Mouse (Mus musculus): ENCODE data around the gene Arhgap9. TPM values are rescaled to one million over a fixed set of nuclear protein-coding genes. Genes with fewer than 3 reads are reported as not detected.

Arhgap9 gene
- polyA plus RNA-seq, 1 experiment from 2014 or later, result 2.0 TPM

DNA sequence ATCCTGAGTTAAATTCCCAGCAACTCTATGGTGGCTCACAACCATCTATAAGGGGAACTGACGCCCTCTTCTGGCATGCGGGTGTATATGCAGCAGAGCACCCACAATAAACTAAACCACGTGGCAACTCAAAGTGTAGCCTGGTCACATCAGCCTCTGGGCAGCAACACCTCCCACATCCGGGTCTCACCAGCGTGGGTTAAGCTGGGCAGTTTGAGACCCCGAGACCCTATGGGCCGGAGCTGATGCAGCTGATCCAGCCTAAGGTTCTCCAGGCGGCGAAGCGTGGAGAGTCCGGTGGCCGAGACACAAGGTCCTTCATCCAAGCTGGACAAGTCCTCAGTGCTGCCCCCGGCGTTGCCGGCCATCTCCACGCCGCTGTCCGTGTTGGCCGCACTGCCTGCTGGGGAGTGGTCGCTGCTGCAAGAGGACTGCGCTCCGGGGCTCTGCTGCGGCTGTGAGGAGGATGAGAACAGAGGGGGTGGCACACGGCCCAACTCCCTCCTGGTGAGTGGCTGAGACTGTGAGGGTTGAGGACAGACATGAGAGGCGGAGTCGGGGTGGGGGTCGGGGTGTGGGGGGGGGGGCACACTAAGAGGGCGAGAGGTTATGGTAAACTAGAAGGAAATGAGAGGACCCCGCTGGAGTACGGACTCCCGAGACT, 10.6 kb downstream of the Arhgap9 start:
- Histone ChIP-seq H3K4me1 (peaks cover 17% of the 10 kb centered on the region), H3K27ac (replicated peaks) (0 out of 2 replicates have a peak overlapping the region, but pooled peaks have one; percentile 65), H3K27me3 (replicated peaks; ENCODE audit: low read depth, poor library complexity, severe bottlenecking) (peaks cover 46% of the 10 kb centered on the region), H3K4me3 (peak overlapping the region; percentile 47), H3K36me3 (replicated peaks) (peaks cover 77% of the 10 kb centered on the region), H3K9me3 (no peaks in the 10 kb centered on the region)
- peak; percentile 49 for DNase-seq (ENCODE audit: low spot score)
- 29% methylated on average over 31 of the region's 31 CpGs for WGBS

GRCm38 (mm10) chr10:127333152-127333551, 11.4 kb downstream of the Arhgap9 start:
- no peak overlapping the region for H3K27ac ChIP-seq (replicated peaks)
- WGBS, result 67% methylated on average over 5 of the region's 5 CpGs
- peaks cover 85% of the 10 kb centered on the region for H3K36me3 ChIP-seq (replicated peaks)
- peaks cover 45% of the 10 kb centered on the region for H3K27me3 ChIP-seq (replicated peaks; ENCODE audit: low read depth, poor library complexity, severe bottlenecking)
- no peak for DNase-seq (ENCODE audit: low spot score)
- no peak overlapping the region for H3K4me3 ChIP-seq
- peaks cover 16% of the 10 kb centered on the region for H3K4me1 ChIP-seq
- no peaks in the 10 kb centered on the region for H3K9me3 ChIP-seq

- Histone ChIP-seq H3K27me3 (replicated peaks; ENCODE audit: low read depth, poor library complexity, severe bottlenecking) (peaks cover 25% of the 10 kb centered on the region), H3K27ac (replicated peaks) (no peak overlapping the region), H3K9me3 (no peaks in the 10 kb centered on the region), H3K4me1 (peaks cover 33% of the 10 kb centered on the region), H3K4me3 (no peak overlapping the region), H3K36me3 (replicated peaks) (peaks cover 80% of the 10 kb centered on the region)
- WGBS, result 72% methylated on average over 1 of the region's 1 CpGs
- no peak for DNase-seq (ENCODE audit: low spot score)
Measured at GRCm38 (mm10) chr10:127335271-127335670, 13.5 kb downstream of the Arhgap9 start.

- peaks cover 45% of the 10 kb centered on the region for H3K4me1 ChIP-seq
- no peak overlapping the region for H3K4me3 ChIP-seq
- peaks cover 64% of the 10 kb centered on the region for H3K36me3 ChIP-seq (replicated peaks)
- 71% methylated on average over 5 of the region's 5 CpGs for WGBS
- H3K27ac ChIP-seq (replicated peaks), result no peak overlapping the region
- no peaks in the 10 kb centered on the region for H3K9me3 ChIP-seq
- peaks cover 23% of the 10 kb centered on the region for H3K27me3 ChIP-seq (replicated peaks; ENCODE audit: low read depth, poor library complexity, severe bottlenecking)
- DNase-seq (ENCODE audit: low spot score), result no peak
Measured at GRCm38 (mm10) chr10:127336952-127337351, 15.2 kb downstream of the Arhgap9 start.

DNA sequence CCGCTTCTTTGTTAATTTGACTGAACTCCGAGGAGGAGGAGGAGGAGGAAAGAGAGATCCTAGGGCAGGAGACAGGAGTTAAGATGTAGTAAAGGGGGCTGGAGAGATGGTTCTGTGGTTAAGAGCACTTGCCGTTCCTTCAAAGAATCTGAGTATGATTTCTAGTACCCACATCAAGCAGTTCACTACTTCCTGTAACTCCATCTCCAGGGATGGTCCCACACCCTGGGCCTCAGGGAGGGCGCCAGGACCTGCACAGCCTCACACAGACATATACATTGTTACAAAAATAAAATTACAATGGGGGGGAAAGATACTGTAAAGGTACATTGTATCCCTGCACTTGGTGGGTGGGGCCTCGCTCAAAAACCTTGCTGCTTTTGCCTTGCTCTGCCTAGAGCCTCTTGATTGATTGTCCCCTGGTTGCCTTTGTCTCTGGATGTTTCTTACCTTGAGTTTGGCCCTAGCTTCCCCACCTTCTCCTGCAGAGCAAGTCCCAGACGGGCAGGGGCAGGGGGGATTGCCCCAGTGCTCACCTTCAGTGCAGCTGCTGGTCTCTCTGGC, 15.9 kb downstream of the Arhgap9 start:
- H3K4me1 ChIP-seq, result peaks cover 46% of the 10 kb centered on the region
- no peaks in the 10 kb centered on the region for H3K9me3 ChIP-seq
- WGBS, result 85% methylated on average over 6 of the region's 6 CpGs
- no peak overlapping the region for H3K27ac ChIP-seq (replicated peaks)
- DNase-seq (ENCODE audit: low spot score), result no peak
- peaks cover 57% of the 10 kb centered on the region for H3K36me3 ChIP-seq (replicated peaks)
- H3K4me3 ChIP-seq, result no peak overlapping the region
- H3K27me3 ChIP-seq (replicated peaks; ENCODE audit: low read depth, poor library complexity, severe bottlenecking), result peaks cover 23% of the 10 kb centered on the region

DNA sequence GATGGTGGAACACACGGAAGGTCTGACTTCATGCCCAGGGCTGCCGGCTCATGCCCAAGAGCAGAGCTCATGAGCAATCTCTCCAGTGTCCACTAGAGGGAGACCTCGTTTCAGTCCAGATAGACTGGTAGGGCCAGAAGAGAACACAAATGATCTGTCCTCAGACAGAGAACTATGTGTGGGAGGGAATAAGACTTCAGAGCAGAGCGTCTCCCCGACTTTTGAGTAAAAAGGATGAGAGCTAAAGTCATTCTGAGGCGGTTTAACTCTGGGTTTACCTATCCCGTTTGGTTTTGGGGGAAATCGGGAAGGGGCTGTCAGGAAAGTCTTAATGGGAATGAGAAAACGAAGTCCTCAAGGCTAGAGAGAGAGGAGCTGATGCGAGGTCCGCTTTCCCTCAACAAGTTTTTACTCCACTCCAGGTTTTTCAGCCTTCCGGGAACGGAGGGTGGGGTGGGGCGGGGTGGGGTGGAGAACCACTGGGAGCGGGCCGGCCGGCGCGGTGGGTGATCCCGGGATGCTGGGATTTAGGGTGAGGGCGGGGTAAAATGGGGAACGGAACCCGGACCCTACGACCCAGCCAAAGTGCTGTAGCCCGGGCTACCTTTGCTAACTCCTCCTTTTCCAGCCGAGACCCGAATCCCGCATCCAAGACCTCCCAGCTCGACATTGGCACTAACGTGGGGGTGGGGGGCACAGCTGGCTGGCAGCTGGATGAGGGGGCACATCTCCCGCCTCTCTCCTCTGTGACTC, 17.3 kb downstream of the Arhgap9 start:
- Histone ChIP-seq H3K4me3 (peak overlapping the region; percentile 72), H3K27me3 (replicated peaks; ENCODE audit: low read depth, poor library complexity, severe bottlenecking) (peaks cover 23% of the 10 kb centered on the region), H3K27ac (replicated peaks) (peak overlapping the region; percentile 96), H3K9me3 (no peaks in the 10 kb centered on the region), H3K4me1 (peaks cover 45% of the 10 kb centered on the region), H3K36me3 (replicated peaks) (peaks cover 43% of the 10 kb centered on the region)
- WGBS, result under 1% methylated on average over 31 of the region's 31 CpGs
- peak; percentile 90 for DNase-seq (ENCODE audit: low spot score)

- peak; percentile 93 for DNase-seq (ENCODE audit: low spot score)
- peaks cover 23% of the 10 kb centered on the region for H3K27me3 ChIP-seq (replicated peaks; ENCODE audit: low read depth, poor library complexity, severe bottlenecking)
Measured at GRCm38 (mm10) chr10:127339683-127340576, 18.2 kb downstream of the Arhgap9 start.

DNA sequence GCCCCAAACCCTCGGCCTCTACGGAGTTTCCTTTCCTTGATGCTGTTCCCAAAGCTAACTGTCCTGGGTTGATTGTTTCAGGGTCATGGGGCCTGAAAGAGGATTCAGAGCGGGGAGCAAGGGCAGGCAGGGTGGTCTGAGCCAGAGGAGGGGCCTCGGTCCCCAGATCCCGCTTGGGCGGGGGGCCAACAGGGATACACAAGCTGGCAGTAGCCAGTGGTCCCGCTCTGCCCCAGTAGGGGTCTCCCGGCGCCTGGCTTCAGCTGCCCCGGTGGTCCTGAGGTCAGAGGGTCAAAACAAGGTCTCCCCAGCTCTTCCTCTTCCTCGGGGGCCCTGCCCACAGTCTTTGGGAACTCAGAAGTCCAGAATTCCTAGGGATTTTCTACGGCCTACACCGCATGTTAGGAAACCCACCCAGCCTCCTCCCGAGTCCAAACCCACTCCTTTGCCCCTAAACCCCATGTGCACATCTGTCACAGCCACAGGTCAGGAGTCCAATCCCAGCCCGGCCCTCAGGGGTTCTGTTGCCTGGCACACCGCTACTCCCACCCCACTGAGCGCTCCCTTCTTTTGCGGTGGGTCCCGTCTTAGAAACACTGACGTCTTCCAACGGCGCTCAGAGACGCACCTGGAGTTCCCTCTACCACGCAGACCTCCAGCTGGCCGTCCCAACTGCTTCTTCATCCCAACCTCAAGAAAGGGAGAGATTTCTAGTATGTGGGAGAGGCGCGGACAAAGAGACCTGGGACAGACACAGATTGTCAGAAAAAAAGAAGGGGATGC, 19.0 kb downstream of the Arhgap9 start:
- Histone ChIP-seq H3K27me3 (replicated peaks; ENCODE audit: low read depth, poor library complexity, severe bottlenecking) (peaks cover 23% of the 10 kb centered on the region), H3K36me3 (replicated peaks) (peaks cover 26% of the 10 kb centered on the region), H3K4me1 (peaks cover 45% of the 10 kb centered on the region), H3K27ac (replicated peaks) (peak overlapping the region; percentile 96), H3K9me3 (no peaks in the 10 kb centered on the region), H3K4me3 (peak overlapping the region; percentile 72)
- DNase-seq (ENCODE audit: low spot score), result peak; percentile 88
- WGBS, result under 1% methylated on average over 27 of the region's 27 CpGs

More at GRCm38 (mm10) chr10:127339683-127340576, 18.2 kb downstream of the Arhgap9 start:
- Histone ChIP-seq H3K27ac (replicated peaks) (peak overlapping the region; percentile 96), H3K36me3 (replicated peaks) (peaks cover 35% of the 10 kb centered on the region), H3K4me1 (peaks cover 45% of the 10 kb centered on the region), H3K4me3 (peak overlapping the region; percentile 72), H3K9me3 (no peaks in the 10 kb centered on the region)
- under 1% methylated on average over 42 of the region's 42 CpGs for WGBS

DNA sequence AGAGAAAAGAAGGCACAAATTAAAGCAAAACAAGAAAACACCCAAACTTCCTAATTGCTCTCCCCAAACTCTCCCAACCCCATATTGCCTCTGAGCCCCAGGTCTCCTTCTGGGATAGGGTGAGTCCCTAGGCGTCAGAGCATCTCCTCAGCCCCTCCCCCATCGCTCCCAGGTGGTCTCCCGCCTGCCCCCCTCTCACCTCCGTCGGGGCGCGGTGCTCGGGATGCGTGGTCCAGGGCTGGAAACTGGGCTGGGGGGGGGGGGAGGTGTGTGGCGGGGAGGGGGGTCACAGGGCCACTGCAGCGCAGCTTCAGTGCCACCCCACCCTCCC, 19.6 kb downstream of the Arhgap9 start:
- peaks cover 23% of the 10 kb centered on the region for H3K27me3 ChIP-seq (replicated peaks; ENCODE audit: low read depth, poor library complexity, severe bottlenecking)
- H3K4me3 ChIP-seq, result peak overlapping the region; percentile 72
- peaks cover 21% of the 10 kb centered on the region for H3K36me3 ChIP-seq (replicated peaks)
- peaks cover 45% of the 10 kb centered on the region for H3K4me1 ChIP-seq
- no peaks in the 10 kb centered on the region for H3K9me3 ChIP-seq
- WGBS, result under 1% methylated on average over 10 of the region's 11 CpGs
- peak; percentile 78 for DNase-seq (ENCODE audit: low spot score)
- H3K27ac ChIP-seq (replicated peaks), result peak overlapping the region; percentile 96

DNA sequence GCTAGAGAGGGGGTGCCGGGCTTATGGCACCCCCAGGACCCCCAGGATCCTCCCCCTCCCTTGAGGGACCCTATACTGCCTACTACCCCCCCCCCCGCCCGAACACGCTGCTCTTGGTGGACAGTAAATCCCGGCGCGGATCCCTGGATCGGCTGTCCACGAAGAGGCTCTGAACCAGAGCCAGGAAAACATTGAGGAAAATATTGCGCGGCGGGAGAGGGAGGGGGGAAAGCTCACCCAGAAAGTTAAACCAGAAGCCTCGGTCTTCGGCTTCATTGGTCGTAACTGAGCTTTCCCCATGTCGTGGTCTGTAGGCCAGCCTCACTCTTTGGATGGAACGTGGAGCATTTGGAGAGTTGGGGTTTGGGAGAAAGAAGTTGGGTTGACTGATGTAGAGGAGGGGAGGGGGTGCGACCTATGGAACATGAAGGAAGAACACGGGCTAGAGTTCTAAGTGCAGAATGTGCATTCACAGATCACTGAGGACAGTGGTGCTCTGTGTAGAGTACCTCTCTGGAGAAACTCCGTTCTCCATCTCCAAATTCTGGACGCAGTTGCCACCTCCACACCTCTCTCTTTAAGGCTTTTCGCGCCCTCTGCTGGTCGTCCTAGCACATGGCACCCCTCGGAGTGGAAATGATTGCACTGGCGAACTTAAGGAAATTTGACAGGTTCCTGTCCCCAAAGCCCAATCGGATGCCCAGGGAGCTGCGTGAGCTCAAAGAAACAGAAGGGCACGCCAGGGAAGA, 20.3 kb downstream of the Arhgap9 start, which contains the start of gene Gli1:
Gene Gli1, minus strand, starts transcription at position 84 of the 749 bp plus-strand sequence.
- under 1% methylated on average over 29 of the region's 29 CpGs for WGBS
- Histone ChIP-seq H3K36me3 (replicated peaks) (peaks cover 13% of the 10 kb centered on the region), H3K4me1 (peaks cover 45% of the 10 kb centered on the region), H3K4me3 (peak within 1 kb of the TSS; percentile 72), H3K27ac (replicated peaks) (peak within 1 kb of the TSS; percentile 96), H3K9me3 (no peaks in the 10 kb centered on the region), H3K27me3 (replicated peaks; ENCODE audit: low read depth, poor library complexity, severe bottlenecking) (peaks cover 23% of the 10 kb centered on the region)
- peak; percentile 90 for DNase-seq (ENCODE audit: low spot score)

DNA sequence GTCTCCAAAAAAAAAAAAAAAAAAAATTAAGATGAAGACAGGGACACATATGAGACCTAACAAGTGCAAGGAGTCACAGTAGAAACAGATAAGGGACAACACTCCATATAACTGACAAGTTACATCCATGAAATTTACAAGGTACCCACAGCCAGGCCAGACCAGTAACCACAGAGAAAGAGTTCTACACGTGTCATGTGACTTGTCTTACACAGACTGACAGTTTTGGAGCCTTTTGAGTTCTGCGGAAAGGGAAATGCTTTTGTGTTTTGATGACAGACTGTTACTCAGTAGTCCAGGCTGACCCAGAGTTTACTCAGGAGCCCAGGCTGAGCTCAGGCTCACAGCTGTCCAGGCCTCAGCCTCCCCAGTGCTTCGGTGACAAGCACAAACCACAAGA, 21.3 kb downstream of the Arhgap9 start:
- H3K9me3 ChIP-seq, result no peaks in the 10 kb centered on the region
- DNase-seq (ENCODE audit: low spot score), result no peak
- 75% methylated on average over 3 of the region's 3 CpGs for WGBS

More for the DNA sequence above, 21.3 kb downstream of the Arhgap9 start:
- H3K4me3 ChIP-seq, result no peak overlapping the region
- peaks cover 45% of the 10 kb centered on the region for H3K4me1 ChIP-seq
- no peak overlapping the region for H3K27ac ChIP-seq (replicated peaks)
- H3K36me3 ChIP-seq (replicated peaks), result peaks cover 4% of the 10 kb centered on the region
- peaks cover 17% of the 10 kb centered on the region for H3K27me3 ChIP-seq (replicated peaks; ENCODE audit: low read depth, poor library complexity, severe bottlenecking)

All from embryonic facial prominence, embryonic 10.5 days (tissue).